Mouse (Mus musculus): ENCODE measurements around the gene Olfr1368. TPM values are rescaled to one million over a fixed set of nuclear protein-coding genes. Genes with fewer than 3 reads are reported as not detected.

Olfr1368 gene
- polyA plus RNA-seq, 1 experiment from 2014 or later = not detected

DNA sequence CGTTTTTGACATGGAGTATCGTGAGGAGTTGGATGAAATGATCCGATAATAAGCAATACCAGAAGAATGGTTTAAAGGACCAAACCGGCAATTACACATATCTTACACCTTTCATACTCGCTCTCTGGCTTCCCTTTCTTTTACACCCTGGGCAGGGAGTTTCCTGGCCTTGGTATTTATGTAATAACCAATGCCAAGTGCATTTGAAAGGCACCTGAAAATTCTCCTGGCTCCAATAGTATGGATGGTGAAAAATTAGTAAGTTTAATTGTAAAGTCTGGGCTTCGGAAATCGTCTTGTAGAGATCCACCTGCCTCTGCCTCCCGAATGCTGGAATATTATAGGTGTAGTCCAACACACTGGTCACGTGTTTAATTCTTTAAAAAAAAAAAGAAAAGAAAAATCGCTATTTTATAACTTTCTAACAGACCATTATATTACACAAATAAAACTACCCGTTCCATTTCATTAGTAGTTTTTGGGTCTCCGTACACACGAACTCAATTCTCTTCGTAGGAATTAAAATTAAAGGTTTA, 23.5 kb upstream of the Olfr1368 start:
- H3K9me3 ChIP-seq (ENCODE audit: low read length) = no peaks in the 10 kb centered on the region
- 0 out of 2 replicates have a peak overlapping the region, but pooled peaks have one; percentile 52 for H3K27ac ChIP-seq (ENCODE audit: low read length)
- ATAC-seq = no peak
- TF ChIP-seq CTCF (IDR thresholded peaks at IDR 0.05) (no peak), EP300 (IDR thresholded peaks at IDR 0.05) (no peak)
- H3K4me1 ChIP-seq (ENCODE audit: insufficient read depth, low read depth, low read length) = 0 out of 2 replicates have a peak, but pooled peaks cover 3% of the 10 kb centered on the region
- H3K9ac ChIP-seq (replicated peaks; ENCODE audit: low read depth) = peak overlapping the region; percentile 44; the same call in 1 of the 2 replicates
- peak; percentile 35 for DNase-seq (ENCODE audit: low spot score)
- H3K27me3 ChIP-seq (replicated peaks; ENCODE audit: insufficient read depth, low read length) = no peaks in the 10 kb centered on the region
- H3K36me3 ChIP-seq (ENCODE audit: insufficient read depth, low read length) = no peaks in the 10 kb centered on the region
- peak overlapping the region; percentile 53 for H3K4me3 ChIP-seq (ENCODE audit: low read depth, low read length)
- 2% methylated on average over 14 of the region's 14 CpGs for WGBS
- H3K4me2 ChIP-seq (replicated peaks; ENCODE audit: low read depth, low read length) = peak overlapping the region; percentile 79

DNA sequence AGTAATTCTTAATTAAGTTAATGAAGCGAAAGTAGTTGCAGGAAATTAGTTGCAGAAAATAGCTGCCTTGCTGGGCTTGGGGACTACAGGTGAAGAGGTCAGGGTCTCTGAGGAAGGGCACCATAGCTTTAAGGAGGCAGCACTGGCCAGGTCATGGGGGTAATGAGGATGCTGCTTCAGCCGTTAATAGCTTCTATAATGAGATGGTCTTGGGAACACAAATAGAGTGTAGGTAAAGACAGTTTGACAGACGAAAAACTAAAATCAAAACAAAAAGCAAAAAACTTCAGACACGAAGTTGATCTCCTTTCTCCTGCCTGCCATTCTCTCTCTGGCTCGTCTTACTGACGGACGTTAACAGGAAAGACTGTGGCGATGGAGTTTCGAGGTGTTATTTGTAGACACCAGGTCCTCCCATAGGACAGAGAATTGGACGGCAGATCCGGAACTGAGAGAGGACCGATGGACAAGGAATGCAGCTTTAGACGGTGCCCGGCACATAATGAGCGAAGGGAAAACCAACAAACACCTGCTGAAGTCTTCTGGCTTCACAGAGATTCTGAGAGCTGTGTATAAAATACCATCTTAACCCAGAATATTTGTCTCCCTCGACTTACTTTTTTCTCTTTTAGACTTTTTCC, 22.8 kb upstream of the Olfr1368 start:
- no peaks in the 10 kb centered on the region for H3K36me3 ChIP-seq (ENCODE audit: insufficient read depth, low read length)
- ATAC-seq (no peak), DNase-seq (ENCODE audit: low spot score) (peak; percentile 52)
- H3K4me1 ChIP-seq (ENCODE audit: insufficient read depth, low read depth, low read length) = 0 out of 2 replicates have a peak, but pooled peaks cover 3% of the 10 kb centered on the region
- H3K9ac ChIP-seq (replicated peaks; ENCODE audit: low read depth) = peak overlapping the region; percentile 44
- peak overlapping the region; percentile 53 for H3K4me3 ChIP-seq (ENCODE audit: low read depth, low read length)
- H3K27me3 ChIP-seq (replicated peaks; ENCODE audit: insufficient read depth, low read length) = no peaks in the 10 kb centered on the region
- H3K4me2 ChIP-seq (replicated peaks; ENCODE audit: low read depth, low read length) = peak overlapping the region; percentile 79
- H3K9me3 ChIP-seq (ENCODE audit: low read length) = no peaks in the 10 kb centered on the region
- peak overlapping the region; percentile 52; the same call in 1 of the 2 replicates for H3K27ac ChIP-seq (ENCODE audit: low read length)
- WGBS = 1% methylated on average over 16 of the region's 16 CpGs
- TF ChIP-seq EP300 (IDR thresholded peaks at IDR 0.05) (no peak), CTCF (IDR thresholded peaks at IDR 0.05) (no peak)

DNA sequence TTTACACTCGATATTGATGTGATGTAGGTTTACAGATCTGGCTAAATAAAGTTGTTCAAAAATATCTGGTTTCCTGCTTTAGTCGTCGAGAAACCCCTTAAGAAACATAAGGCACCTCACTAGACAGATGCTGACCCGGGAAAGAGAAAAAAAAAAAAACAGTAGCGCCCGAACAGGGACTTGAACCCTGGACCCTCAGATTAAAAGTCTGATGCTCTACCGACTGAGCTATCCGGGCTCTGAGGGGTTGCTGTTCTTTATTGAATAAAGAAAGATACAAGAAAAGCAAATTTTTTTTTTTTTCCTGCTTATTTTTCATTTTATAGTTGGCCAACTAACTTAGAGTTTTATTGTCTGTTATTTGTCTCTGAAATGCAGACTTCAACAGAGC, 22.2 kb upstream of the Olfr1368 start:
- DNase-seq (ENCODE audit: low spot score) (peak; percentile 48), ATAC-seq (peak; percentile 43; the same call in 1 of the 2 replicates)
- no peak for TF ChIP-seq CTCF (IDR thresholded peaks at IDR 0.05)
- TF ChIP-seq EP300 (IDR thresholded peaks at IDR 0.05) = no peak
- Histone ChIP-seq H3K27me3 (replicated peaks; ENCODE audit: insufficient read depth, low read length) (no peaks in the 10 kb centered on the region), H3K27ac (ENCODE audit: low read length) (no peak overlapping the region), H3K4me2 (replicated peaks; ENCODE audit: low read depth, low read length) (peak overlapping the region; percentile 79), H3K36me3 (ENCODE audit: insufficient read depth, low read length) (no peaks in the 10 kb centered on the region), H3K9ac (replicated peaks; ENCODE audit: low read depth) (peak overlapping the region; percentile 44; the same call in 1 of the 2 replicates), H3K9me3 (ENCODE audit: low read length) (no peaks in the 10 kb centered on the region), H3K4me1 (ENCODE audit: insufficient read depth, low read depth, low read length) (0 out of 2 replicates have a peak, but pooled peaks cover 3% of the 10 kb centered on the region), H3K4me3 (ENCODE audit: low read depth, low read length) (peak overlapping the region; percentile 53)
- 1% methylated on average over 8 of the region's 8 CpGs for WGBS

DNA sequence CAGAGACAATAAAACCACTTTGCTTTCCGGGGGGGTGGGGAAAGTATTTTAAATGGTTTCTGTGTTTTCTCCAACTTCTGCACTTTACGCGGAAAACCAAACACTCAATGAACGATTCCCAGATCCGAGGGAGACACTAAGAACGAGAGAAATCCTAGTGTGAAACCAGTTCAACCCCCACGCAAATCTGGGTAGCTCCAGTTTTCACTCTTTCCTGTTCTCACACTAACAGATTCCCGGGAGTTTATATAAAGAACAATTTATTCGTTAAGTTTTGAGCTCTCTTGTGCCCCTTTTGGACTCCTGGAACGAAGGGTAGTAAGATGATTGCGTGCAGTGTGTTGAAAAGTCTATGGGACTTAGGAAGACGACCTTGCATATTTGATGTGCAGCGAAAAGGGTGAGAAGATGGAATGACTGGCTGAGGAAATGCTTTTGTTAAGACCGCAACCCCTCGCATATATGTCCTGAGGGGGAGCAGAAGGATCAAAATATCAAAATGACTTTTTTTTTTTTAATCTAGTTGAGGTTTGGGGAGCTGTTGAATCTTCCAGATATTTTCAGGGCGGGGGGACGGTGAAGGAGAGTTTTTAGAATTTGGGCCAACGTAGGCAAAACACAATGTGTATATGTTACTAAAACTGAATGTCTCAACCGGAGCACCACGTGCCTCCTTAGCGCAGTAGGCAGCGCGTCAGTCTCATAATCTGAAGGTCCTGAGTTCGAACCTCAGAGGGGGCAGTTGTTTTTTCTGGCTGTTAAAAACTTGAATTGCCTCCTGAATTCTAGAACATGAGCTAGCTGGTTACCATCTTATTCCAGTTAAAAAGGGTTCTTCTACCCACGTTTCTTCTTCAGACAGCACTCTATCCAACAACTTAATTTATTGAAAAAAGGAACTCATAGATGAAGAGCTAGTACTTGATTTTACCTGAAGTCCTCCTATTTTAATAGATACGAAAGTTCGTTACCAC, 21.6 kb upstream of the Olfr1368 start:
- ATAC-seq = peak; percentile 69
- Histone ChIP-seq H3K4me2 (replicated peaks; ENCODE audit: low read depth, low read length) (peak overlapping the region; percentile 79), H3K36me3 (ENCODE audit: insufficient read depth, low read length) (no peaks in the 10 kb centered on the region), H3K4me3 (ENCODE audit: low read depth, low read length) (peak overlapping the region; percentile 53), H3K4me1 (ENCODE audit: insufficient read depth, low read depth, low read length) (0 out of 2 replicates have a peak, but pooled peaks cover 3% of the 10 kb centered on the region), H3K27me3 (replicated peaks; ENCODE audit: insufficient read depth, low read length) (no peaks in the 10 kb centered on the region), H3K9me3 (ENCODE audit: low read length) (no peaks in the 10 kb centered on the region), H3K9ac (replicated peaks; ENCODE audit: low read depth) (0 out of 2 replicates have a peak overlapping the region, but pooled peaks have one; percentile 19), H3K27ac (ENCODE audit: low read length) (no peak overlapping the region)
- DNase-seq (ENCODE audit: low spot score) = peak; percentile 90
- WGBS = 2% methylated on average over 27 of the region's 27 CpGs
- TF ChIP-seq EP300 (IDR thresholded peaks at IDR 0.05) = peak; percentile 49; the same call in 1 of the 2 replicates
- TF ChIP-seq CTCF (IDR thresholded peaks at IDR 0.05) = no peak

DNA sequence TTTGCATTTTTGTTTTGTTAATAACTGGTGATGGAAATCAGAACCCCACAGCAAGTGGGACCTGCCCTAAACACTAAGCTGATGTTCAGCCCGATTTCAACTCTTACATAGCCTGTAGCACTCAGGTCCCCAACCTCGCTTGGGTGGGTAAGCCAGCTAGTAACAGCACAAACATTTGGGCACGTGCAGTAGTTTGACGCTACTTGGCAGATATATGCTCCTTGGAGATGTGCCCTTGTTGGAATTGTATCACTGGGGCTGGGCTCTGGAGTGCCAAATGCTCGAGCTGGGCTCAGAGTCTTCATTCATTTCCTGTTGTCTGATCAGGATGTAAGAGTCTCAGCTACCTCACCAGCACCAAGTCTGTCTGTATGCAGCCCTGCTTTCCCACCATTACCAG, 16.9 kb upstream of the Olfr1368 start:
- H3K4me3 ChIP-seq (ENCODE audit: low read depth, low read length) = no peak overlapping the region
- H3K9ac ChIP-seq (replicated peaks; ENCODE audit: low read depth) = no peak overlapping the region
- no peak for DNase-seq (ENCODE audit: low spot score)
- no peak overlapping the region for H3K4me2 ChIP-seq (replicated peaks; ENCODE audit: low read depth, low read length)
- no peaks in the 10 kb centered on the region for H3K9me3 ChIP-seq (ENCODE audit: low read length)
- no peak overlapping the region for H3K27ac ChIP-seq (ENCODE audit: low read length)
- WGBS = 49% methylated on average over 5 of the region's 5 CpGs
- TF ChIP-seq EP300 (IDR thresholded peaks at IDR 0.05) (no peak), CTCF (IDR thresholded peaks at IDR 0.05) (no peak)
- ATAC-seq = no peak
- no peaks in the 10 kb centered on the region for H3K36me3 ChIP-seq (ENCODE audit: insufficient read depth, low read length)
- H3K4me1 ChIP-seq (ENCODE audit: insufficient read depth, low read depth, low read length) = 0 out of 2 replicates have a peak, but pooled peaks cover 8% of the 10 kb centered on the region
- no peaks in the 10 kb centered on the region for H3K27me3 ChIP-seq (replicated peaks; ENCODE audit: insufficient read depth, low read length)
